Mouse (Mus musculus): ENCODE measurements around the gene 9430097D07Rik. TPM values are rescaled to one million over a fixed set of nuclear protein-coding genes. Genes with fewer than 3 reads are reported as not detected.

9430097D07Rik gene
- polyA plus RNA-seq, 1 experiment = 0.04 TPM

DNA sequence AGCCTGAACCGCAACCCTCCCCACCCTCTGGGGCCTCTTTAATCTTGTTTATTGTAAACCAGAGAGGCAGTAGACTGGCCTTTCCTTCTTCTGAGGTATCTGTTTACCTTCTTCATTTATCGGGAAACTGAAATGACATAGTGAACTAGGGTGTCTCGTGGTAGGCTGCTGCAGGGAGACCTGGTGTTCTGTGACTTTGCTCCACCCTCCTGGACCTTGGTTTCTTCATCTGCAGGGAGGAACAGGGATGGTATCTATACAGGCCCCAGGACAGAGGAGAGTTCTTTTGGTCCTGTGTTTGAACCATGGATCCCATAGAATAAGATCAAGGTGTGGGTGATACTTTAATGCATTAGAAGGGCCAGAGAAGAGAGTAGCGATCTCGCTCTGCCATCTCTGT, 24.2 kb downstream of the 9430097D07Rik start:
- no peaks in the 10 kb centered on the region for H3K79me2 ChIP-seq (ENCODE audit: control insufficient read depth, insufficient read depth)
- no peaks in the 10 kb centered on the region for H3K79me3 ChIP-seq (ENCODE audit: low read depth)
- H3K4me3 ChIP-seq (ENCODE audit: insufficient read depth, poor library complexity, severe bottlenecking) = no peak overlapping the region
- no peak overlapping the region for H3ac ChIP-seq (ENCODE audit: control insufficient read depth, insufficient read length, low read depth)
- H3K27me3 ChIP-seq (ENCODE audit: control insufficient read depth, insufficient read depth, insufficient read length) = no peaks in the 10 kb centered on the region
- H3K36me3 ChIP-seq (ENCODE audit: control insufficient read depth, insufficient read depth) = no peaks in the 10 kb centered on the region
- TF ChIP-seq FOSL1 (IDR thresholded peaks at IDR 0.05; ENCODE audit: insufficient read depth, low read length, poor library complexity, severe bottlenecking) (no peak), CTCF (IDR thresholded peaks at IDR 0.05; ENCODE audit: control insufficient read depth, insufficient read depth, insufficient read length) (no peak), USF1 (IDR thresholded peaks at IDR 0.05; ENCODE audit: low read depth) (no peak), MYOD1 (IDR thresholded peaks at IDR 0.05; ENCODE audit: control insufficient read depth, insufficient read length, low read depth) (no peak), MAX (IDR thresholded peaks at IDR 0.05) (no peak), MYOG (IDR thresholded peaks at IDR 0.05; ENCODE audit: control insufficient read depth, extremely low read depth, insufficient read length) (no peak), CEBPB (IDR thresholded peaks at IDR 0.05; ENCODE audit: low read depth) (no peak)

GRCm38 (mm10) chr2:32549764-32550163, 25.7 kb downstream of the 9430097D07Rik start:
- Histone ChIP-seq H3K4me3 (ENCODE audit: insufficient read depth, poor library complexity, severe bottlenecking) (no peak overlapping the region), H3K27me3 (ENCODE audit: control insufficient read depth, insufficient read depth, insufficient read length) (no peaks in the 10 kb centered on the region), H3K79me2 (ENCODE audit: control insufficient read depth, insufficient read depth) (no peaks in the 10 kb centered on the region), H3K36me3 (ENCODE audit: control insufficient read depth, insufficient read depth) (no peaks in the 10 kb centered on the region), H3ac (ENCODE audit: control insufficient read depth, insufficient read length, low read depth) (no peak overlapping the region), H3K79me3 (ENCODE audit: low read depth) (no peaks in the 10 kb centered on the region)
- TF ChIP-seq MYOD1 (IDR thresholded peaks at IDR 0.05; ENCODE audit: control insufficient read depth, insufficient read length, low read depth) (no peak), MAX (IDR thresholded peaks at IDR 0.05) (no peak), USF1 (IDR thresholded peaks at IDR 0.05; ENCODE audit: low read depth) (no peak), CTCF (IDR thresholded peaks at IDR 0.05; ENCODE audit: control insufficient read depth, insufficient read depth, insufficient read length) (no peak), CEBPB (IDR thresholded peaks at IDR 0.05; ENCODE audit: low read depth) (no peak), MYOG (IDR thresholded peaks at IDR 0.05; ENCODE audit: control insufficient read depth, extremely low read depth, insufficient read length) (no peak)

GRCm38 (mm10) chr2:32549171-32549570, 26.3 kb downstream of the 9430097D07Rik start:
- TF ChIP-seq CEBPB (IDR thresholded peaks at IDR 0.05; ENCODE audit: low read depth) (no peak), USF1 (IDR thresholded peaks at IDR 0.05; ENCODE audit: low read depth) (no peak), MYOD1 (IDR thresholded peaks at IDR 0.05; ENCODE audit: control insufficient read depth, insufficient read length, low read depth) (no peak), MYOG (IDR thresholded peaks at IDR 0.05; ENCODE audit: control insufficient read depth, extremely low read depth, insufficient read length) (no peak), MAX (IDR thresholded peaks at IDR 0.05) (no peak), FOSL1 (IDR thresholded peaks at IDR 0.05; ENCODE audit: insufficient read depth, low read length, poor library complexity, severe bottlenecking) (no peak), CTCF (IDR thresholded peaks at IDR 0.05; ENCODE audit: control insufficient read depth, insufficient read depth, insufficient read length) (no peak)
- Histone ChIP-seq H3K36me3 (ENCODE audit: control insufficient read depth, insufficient read depth) (no peaks in the 10 kb centered on the region), H3K27me3 (ENCODE audit: control insufficient read depth, insufficient read depth, insufficient read length) (no peaks in the 10 kb centered on the region), H3K79me3 (ENCODE audit: low read depth) (no peaks in the 10 kb centered on the region), H3ac (ENCODE audit: control insufficient read depth, insufficient read length, low read depth) (no peak overlapping the region), H3K79me2 (ENCODE audit: control insufficient read depth, insufficient read depth) (no peaks in the 10 kb centered on the region), H3K4me3 (ENCODE audit: insufficient read depth, poor library complexity, severe bottlenecking) (no peak overlapping the region)

DNA sequence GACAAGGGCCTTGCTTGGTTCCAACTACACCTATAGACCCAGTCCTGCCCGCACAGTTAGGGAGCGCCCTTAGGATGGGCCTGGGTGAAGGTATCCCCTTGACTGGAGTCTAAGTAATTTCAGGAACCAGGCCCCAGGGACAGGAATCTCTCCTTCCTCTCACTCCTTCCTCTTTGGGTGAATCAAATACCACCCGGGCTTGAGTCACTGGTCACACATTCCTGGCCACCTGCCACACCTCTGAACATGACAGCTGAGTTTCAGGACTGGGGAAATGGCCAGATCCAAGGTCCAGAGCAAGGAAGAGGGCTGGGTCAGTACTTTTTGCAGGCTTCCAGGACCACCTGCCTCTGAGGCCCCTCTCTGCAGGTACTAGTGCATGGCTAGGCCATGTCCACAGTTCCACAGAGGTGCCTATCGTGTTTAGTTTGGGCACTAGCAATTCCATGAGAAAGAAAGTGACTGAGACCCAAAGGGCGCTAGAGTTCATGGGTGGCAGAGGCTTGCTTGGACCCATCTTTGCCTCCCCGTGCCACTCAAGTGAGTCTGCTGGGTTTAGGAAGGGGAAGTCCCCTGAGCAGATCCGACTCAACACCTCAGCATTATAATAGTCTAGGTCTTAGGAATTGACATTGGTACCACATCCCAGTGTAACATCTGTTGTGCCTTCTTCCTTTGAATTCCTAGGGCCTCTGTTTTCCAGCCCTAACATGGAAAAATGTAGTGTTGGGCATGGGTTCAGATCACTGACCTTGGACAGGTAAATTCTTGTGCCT, 27.3 kb downstream of the 9430097D07Rik start:
- H3K4me3 ChIP-seq (ENCODE audit: insufficient read depth, poor library complexity, severe bottlenecking) = no peak overlapping the region
- H3K36me3 ChIP-seq (ENCODE audit: control insufficient read depth, insufficient read depth) = no peaks in the 10 kb centered on the region
- H3K79me3 ChIP-seq (ENCODE audit: low read depth) = no peaks in the 10 kb centered on the region
- H3K27me3 ChIP-seq (ENCODE audit: control insufficient read depth, insufficient read depth, insufficient read length) = no peaks in the 10 kb centered on the region
- no peak for TF ChIP-seq MAX (IDR thresholded peaks at IDR 0.05)
- no peak for TF ChIP-seq FOSL1 (IDR thresholded peaks at IDR 0.05; ENCODE audit: insufficient read depth, low read length, poor library complexity, severe bottlenecking)
- peak; percentile 68 for TF ChIP-seq MYOD1 (IDR thresholded peaks at IDR 0.05; ENCODE audit: control insufficient read depth, insufficient read length, low read depth)
- TF ChIP-seq CEBPB (IDR thresholded peaks at IDR 0.05; ENCODE audit: low read depth) = no peak
- H3ac ChIP-seq (ENCODE audit: control insufficient read depth, insufficient read length, low read depth) = no peak overlapping the region
- H3K79me2 ChIP-seq (ENCODE audit: control insufficient read depth, insufficient read depth) = no peaks in the 10 kb centered on the region

DNA sequence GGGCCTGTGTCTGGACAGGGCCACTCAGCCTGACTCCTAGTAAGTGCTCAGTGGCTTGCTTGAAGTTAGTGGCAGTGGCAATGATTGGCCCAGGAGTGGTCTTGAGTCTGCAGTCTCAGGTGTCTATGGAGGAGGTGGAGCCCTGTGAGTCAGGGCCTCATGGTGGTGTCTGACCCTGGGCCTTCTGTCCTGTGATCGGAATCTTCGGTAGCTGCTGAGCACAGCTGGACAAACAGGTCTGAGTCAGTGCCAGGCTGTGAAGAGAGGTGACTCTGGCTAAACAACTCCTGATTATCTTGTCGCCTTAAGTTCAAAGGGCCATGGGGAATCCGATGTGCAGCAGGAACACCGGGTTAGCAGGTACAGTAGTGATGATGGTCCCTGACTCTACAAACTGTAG, 28.1 kb downstream of the 9430097D07Rik start:
- Histone ChIP-seq H3K79me3 (ENCODE audit: low read depth) (no peaks in the 10 kb centered on the region), H3K79me2 (ENCODE audit: control insufficient read depth, insufficient read depth) (no peaks in the 10 kb centered on the region), H3K36me3 (ENCODE audit: control insufficient read depth, insufficient read depth) (no peaks in the 10 kb centered on the region), H3K4me3 (ENCODE audit: insufficient read depth, poor library complexity, severe bottlenecking) (no peak overlapping the region), H3K27me3 (ENCODE audit: control insufficient read depth, insufficient read depth, insufficient read length) (no peaks in the 10 kb centered on the region), H3ac (ENCODE audit: control insufficient read depth, insufficient read length, low read depth) (no peak overlapping the region)
- no peak for TF ChIP-seq MYOG (IDR thresholded peaks at IDR 0.05; ENCODE audit: control insufficient read depth, extremely low read depth, insufficient read length)
- TF ChIP-seq MYOD1 (IDR thresholded peaks at IDR 0.05; ENCODE audit: control insufficient read depth, insufficient read length, low read depth) = peak; percentile 67

DNA sequence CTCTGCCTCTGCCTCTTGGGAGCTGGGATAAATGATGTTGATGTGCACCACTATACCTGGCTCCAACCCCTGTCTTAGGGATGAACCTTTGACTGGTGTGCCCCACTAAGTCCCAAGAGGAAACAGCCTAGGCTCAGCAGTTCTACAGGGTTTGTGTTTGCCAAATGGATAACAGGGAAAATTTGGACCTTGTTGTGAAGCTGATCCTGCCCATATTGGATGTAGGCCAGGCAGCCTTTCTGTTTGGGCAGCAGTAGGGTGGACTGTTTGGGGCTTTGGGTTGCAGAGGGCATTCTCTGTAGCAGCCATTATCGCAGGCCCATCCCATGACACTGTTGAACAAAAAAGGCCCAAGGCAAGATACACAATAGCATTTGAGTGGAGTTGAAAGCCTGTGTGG, 28.5 kb downstream of the 9430097D07Rik start:
- no peak overlapping the region for H3ac ChIP-seq (ENCODE audit: control insufficient read depth, insufficient read length, low read depth)
- TF ChIP-seq FOSL1 (IDR thresholded peaks at IDR 0.05; ENCODE audit: insufficient read depth, low read length, poor library complexity, severe bottlenecking) = no peak
- no peaks in the 10 kb centered on the region for H3K79me2 ChIP-seq (ENCODE audit: control insufficient read depth, insufficient read depth)
- no peaks in the 10 kb centered on the region for H3K36me3 ChIP-seq (ENCODE audit: control insufficient read depth, insufficient read depth)
- H3K4me3 ChIP-seq (ENCODE audit: insufficient read depth, poor library complexity, severe bottlenecking) = no peak overlapping the region
- no peaks in the 10 kb centered on the region for H3K27me3 ChIP-seq (ENCODE audit: control insufficient read depth, insufficient read depth, insufficient read length)
- H3K79me3 ChIP-seq (ENCODE audit: low read depth) = no peaks in the 10 kb centered on the region

Measured in C2C12 (cell line).